Comparison of ENCODE assay signal across 7 mouse cellular contexts in the genomic region with DNA sequence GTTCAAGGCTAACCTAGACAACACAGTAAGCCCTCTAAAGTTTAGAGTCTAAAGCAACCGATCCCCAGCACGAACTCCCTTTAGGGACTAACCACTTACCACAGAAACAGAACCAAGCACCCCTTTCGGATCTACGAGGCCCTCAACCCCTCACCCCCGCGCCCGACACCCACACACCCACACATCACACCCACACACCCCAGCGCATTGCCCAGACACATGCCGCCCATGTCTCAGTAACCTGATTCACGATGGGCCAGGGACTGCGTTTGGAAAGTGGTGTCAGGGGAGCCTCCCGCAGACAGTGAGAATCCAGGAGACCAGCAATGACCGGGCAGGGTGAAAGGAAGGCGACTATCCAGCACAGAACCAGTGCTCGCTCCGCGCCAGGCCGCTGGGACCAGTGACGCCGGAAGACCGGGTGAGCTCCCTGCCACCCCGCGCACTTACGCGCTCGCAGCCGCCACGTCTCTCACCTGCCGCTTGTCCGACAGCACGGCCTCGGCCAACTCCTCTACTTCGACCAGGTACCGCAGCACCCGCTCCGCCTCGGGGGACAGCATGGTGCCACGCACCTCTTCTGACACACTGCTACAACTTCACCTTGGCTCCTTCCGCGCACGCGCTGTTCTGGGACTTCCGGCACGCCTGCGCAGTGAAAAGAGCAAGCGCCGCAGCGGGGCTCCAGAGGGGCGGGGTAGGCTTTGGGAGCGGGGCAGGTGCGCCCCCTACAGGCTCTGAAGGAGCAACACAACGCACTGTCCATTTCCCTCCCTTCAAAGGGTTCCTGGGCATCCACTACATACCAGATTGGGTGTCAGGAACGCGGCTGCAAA. TPM values are rescaled to one million over a fixed set of nuclear protein-coding genes. Genes with fewer than 3 reads are reported as not detected.
DNase-seq lines count a peak whose midpoint lies in the region; ATAC-seq and TF ChIP-seq lines count a peak whose summit lies in the region.

TSS of gene Pdrg1 (minus strand) at position 670 of the 836 bp plus-strand sequence.

- H3K4me3 ChIP-seq in embryonic facial prominence, embryonic 10.5 days = peak within 1 kb of the TSS; percentile 81
- peak within 1 kb of the TSS; percentile 66 for H3K4me3 ChIP-seq in intestine, postnatal 0 days (ENCODE audit: low read depth, low read length)
- peak within 1 kb of the TSS; percentile 93 for H3K4me3 ChIP-seq in midbrain, embryonic 12.5 days
- H3K4me3 ChIP-seq in small intestine, adult 2 months (ENCODE audit: low read depth, low read length) = peak within 1 kb of the TSS; percentile 91

- H3K27me3 ChIP-seq in embryonic facial prominence, embryonic 10.5 days (replicated peaks; ENCODE audit: low read depth, poor library complexity, severe bottlenecking) = peaks cover 15% of the 10 kb centered on the region
- H3K27me3 ChIP-seq in intestine, postnatal 0 days (replicated peaks; ENCODE audit: control insufficient read depth, insufficient read depth, low read length) = 0 out of 2 replicates have a peak, but pooled peaks cover 5% of the 10 kb centered on the region
- peaks cover 18% of the 10 kb centered on the region; the same call in 1 of the 2 replicates for H3K27me3 ChIP-seq in midbrain, embryonic 12.5 days
- no peaks in the 10 kb centered on the region for H3K27me3 ChIP-seq in small intestine, adult 2 months (ENCODE audit: control insufficient read depth, insufficient read depth, low read length)

- 2% methylated on average over 54 of the region's 54 CpGs for WGBS in embryonic facial prominence, embryonic 10.5 days
- WGBS in intestine, postnatal 0 days = 1% methylated on average over 53 of the region's 54 CpGs
- 1% methylated on average over 54 of the region's 54 CpGs for WGBS in midbrain, embryonic 12.5 days
- under 1% methylated on average over 54 of the region's 54 CpGs for WGBS in small intestine, adult 2 months

- peaks cover 40% of the 10 kb centered on the region for H3K36me3 ChIP-seq in embryonic facial prominence, embryonic 10.5 days (replicated peaks)
- peaks cover 17% of the 10 kb centered on the region for H3K36me3 ChIP-seq in intestine, postnatal 0 days (ENCODE audit: control insufficient read depth, insufficient read depth)
- peaks cover 35% of the 10 kb centered on the region for H3K36me3 ChIP-seq in midbrain, embryonic 12.5 days
- peaks cover 22% of the 10 kb centered on the region for H3K36me3 ChIP-seq in small intestine, adult 2 months (ENCODE audit: control insufficient read depth, insufficient read depth, low read length)

- no peaks in the 10 kb centered on the region for H3K9me3 ChIP-seq in embryonic facial prominence, embryonic 10.5 days
- no peaks in the 10 kb centered on the region for H3K9me3 ChIP-seq in intestine, postnatal 0 days (ENCODE audit: control insufficient read depth)
- H3K9me3 ChIP-seq in midbrain, embryonic 12.5 days = no peaks in the 10 kb centered on the region

- peak within 1 kb of the TSS; percentile 85 for H3K27ac ChIP-seq in embryonic facial prominence, embryonic 10.5 days (replicated peaks)
- no peak within 1 kb of the TSS for H3K27ac ChIP-seq in intestine, postnatal 0 days (ENCODE audit: low read depth, low read length)
- H3K27ac ChIP-seq in midbrain, embryonic 12.5 days (replicated peaks) = no peak within 1 kb of the TSS
- H3K27ac ChIP-seq in small intestine, adult 2 months (ENCODE audit: insufficient read depth, low read depth, low read length) = no peak within 1 kb of the TSS

- intact Hi-C loops in left cerebral cortex, postnatal 4 days (cut with DNase I) = no loop called here

- H3K4me1 ChIP-seq in embryonic facial prominence, embryonic 10.5 days = peaks cover 16% of the 10 kb centered on the region
- peaks cover 7% of the 10 kb centered on the region for H3K4me1 ChIP-seq in intestine, postnatal 0 days (replicated peaks; ENCODE audit: control insufficient read depth, insufficient read depth, low read length)
- peaks cover 20% of the 10 kb centered on the region for H3K4me1 ChIP-seq in midbrain, embryonic 12.5 days
- no peaks in the 10 kb centered on the region; the same call in 1 of the 2 replicates for H3K4me1 ChIP-seq in small intestine, adult 2 months (ENCODE audit: control insufficient read depth, insufficient read depth, insufficient read length, low read length)

- peak within 1 kb of the TSS; percentile 68 for H3K9ac ChIP-seq in intestine, postnatal 0 days (ENCODE audit: low read depth, low read length)
- peak within 1 kb of the TSS; percentile 90 for H3K9ac ChIP-seq in midbrain, embryonic 12.5 days (replicated peaks)

- TF ChIP-seq CTCF in intestine, postnatal 0 days (IDR thresholded peaks at IDR 0.05; ENCODE audit: low read depth) = peak; percentile 98
- TF ChIP-seq CTCF in small intestine, adult 2 months (IDR thresholded peaks at IDR 0.05; ENCODE audit: extremely low read depth, insufficient read length, insufficient replicate concordance, low read depth, low read length) = peak; percentile 97

- peak; percentile 97 for DNase-seq in adrenal gland, postnatal 10 days
- DNase-seq in embryonic facial prominence, embryonic 10.5 days (ENCODE audit: low spot score) = peak; percentile 95
- DNase-seq in gonadal fat pad, adult 2 months (ENCODE audit: low read depth) = peak; percentile 47
- peak; percentile 97 for DNase-seq in left cerebral cortex, postnatal 4 days

- peak within 1 kb of the TSS; percentile 86 for H3K4me2 ChIP-seq in intestine, postnatal 0 days (replicated peaks; ENCODE audit: low read depth)
- H3K4me2 ChIP-seq in midbrain, embryonic 12.5 days (replicated peaks) = peak within 1 kb of the TSS; percentile 98

- peak; percentile 93 for ATAC-seq in intestine, postnatal 0 days
- ATAC-seq in midbrain, embryonic 12.5 days (ENCODE audit: low FRiP score, low read depth) = peak; percentile 94

- peak; percentile 54 for TF ChIP-seq POLR2A in small intestine, adult 2 months (IDR thresholded peaks at IDR 0.05; ENCODE audit: low read depth, low read length)

RNA-seq across cellular contexts. Expression of gene Pdrg1, which starts in this region (rescaled TPM):
- total RNA-seq in adrenal gland, postnatal 10 days (2021) = 10 to 100 TPM; 88.4 to 94.3 TPM
- polyA plus RNA-seq in embryonic facial prominence, embryonic 10.5 days (2016; fragmentation: Nextera tagmentation; extraction: Ambion mirVana) = 92.1 and 92.2 TPM in 2 replicates
- polyA plus RNA-seq in gonadal fat pad, adult 2 months (2012; rRNA removed) = 160 and 161 TPM in 2 replicates
- polyA plus RNA-seq in intestine, postnatal 0 days (2015; fragmentation: Nextera tagmentation; extraction: Ambion mirVana) = 47.0 and 50.3 TPM in 2 replicates
- total RNA-seq in left cerebral cortex, postnatal 4 days (2021) = 10 to 100 TPM; 91.7 to 92.5 TPM
- 128 and 129 TPM in 2 replicates for polyA plus RNA-seq in midbrain, embryonic 12.5 days (2016; fragmentation: Nextera tagmentation; extraction: Ambion mirVana)
- 11.0 and 18.4 TPM in 2 replicates for polyA plus RNA-seq in small intestine, adult 2 months (2012; rRNA removed)

Comparison
In these comparisons a context has a peak if more than half of its experiments do, and no peak if none do; other contexts are left out.
1. DNase-seq: peak in every context shown above with its lines; median percentile 97 in adrenal gland, postnatal 10 days; 97 in left cerebral cortex, postnatal 4 days; 95 in embryonic facial prominence, embryonic 10.5 days; 47 in gonadal fat pad, adult 2 months.